Mouse (Mus musculus) E14TG2a.4 (cell line): Measurements from ENCODE around the gene Atoh7.

Source experiments
- CTCF ChIP-seq: conservative IDR thresholded peaks from 2 replicates; pipeline ENCODE4 v1.5.1; 2014; ENCODE audit warnings: low read length
- NANOG ChIP-seq: IDR thresholded peaks from 2 replicates; pipeline ENCODE4 v1.6.1; 2014; ENCODE audit warnings: borderline replicate concordance, low read length, mixed read lengths
- POU5F1 ChIP-seq: IDR thresholded peaks from 2 replicates; pipeline ENCODE4 v1.6.1; 2014; ENCODE audit warnings: low read length, borderline replicate concordance

DNA sequence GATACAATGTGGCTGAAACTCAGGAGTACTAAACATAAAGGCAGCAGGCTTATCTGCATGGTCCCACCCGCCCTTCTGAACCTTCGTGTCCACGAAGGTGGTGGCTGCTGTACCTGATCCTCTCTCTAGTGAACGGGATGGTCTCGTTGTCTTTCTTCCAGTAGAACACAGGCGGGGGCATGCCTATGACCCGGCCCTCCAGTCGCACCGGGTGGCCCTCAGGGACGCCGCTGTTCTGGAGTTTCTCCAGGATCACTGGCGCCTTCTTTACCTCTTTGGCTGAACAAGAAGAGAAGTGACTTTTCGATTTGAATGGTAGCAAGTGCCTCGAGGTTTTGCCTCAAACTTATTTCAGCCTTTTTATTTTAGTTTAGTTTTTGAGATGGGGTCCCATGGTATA, 20.5 kb downstream of the Atoh7 start:
- no peak for TF ChIP-seq CTCF
- no peak for TF ChIP-seq POU5F1
- TF ChIP-seq NANOG: no peak
